Mouse (Mus musculus): ENCODE measurements around the gene Mib2.

- TF ChIP-seq GATA1 (IDR thresholded peaks at IDR 0.05; ENCODE audit: low read length) = no peak
- no peak for TF ChIP-seq TAL1 (IDR thresholded peaks at IDR 0.05; ENCODE audit: low read length)
Measured at GRCm38 (mm10) chr4:155643531-155643930, 25.5 kb downstream of the Mib2 start.
